Mouse (Mus musculus): ENCODE measurements around the gene Kif3a. TPM values are rescaled to one million over a fixed set of nuclear protein-coding genes. Genes with fewer than 3 reads are reported as not detected.

The Kif3a gene
- 3.7 and 10.5 TPM in 2 replicates for polyA plus RNA-seq (2012; rRNA removed; ENCODE audit: low replicate concordance)

GRCm38 (mm10) chr11:53567224-53568014, at the start of gene Kif3a:
Gene Kif3a (plus strand): TSS chr11:53567379.

GRCm38 (mm10) chr11:53519207-53520121, 47.7 kb upstream of the Kif3a start, which contains the start of gene Sept8:
Gene Sept8 (plus strand): TSS chr11:53519257.

GRCm38 (mm10) chr11:53618619-53619198, 51.5 kb downstream of the Kif3a start, which contains the start of gene Il4:
Gene Il4 (minus strand): TSS chr11:53618669.

GRCm38 (mm10) chr11:53634556-53634955, 67.4 kb downstream of the Kif3a start, which contains the start of gene Il13:
Gene Il13 (minus strand): TSS chr11:53634702.

Other genes with a start within 250 kb of the Kif3a start
- 5.2 and 9.7 TPM in 2 replicates for gene Zcchc10, start 242.7 kb upstream of the Kif3a start, polyA plus RNA-seq (2012; rRNA removed; ENCODE audit: low replicate concordance)
- gene Aff4, start 216.5 kb upstream of the Kif3a start, polyA plus RNA-seq (2012; rRNA removed; ENCODE audit: low replicate concordance), result 12.0 and 34.4 TPM in 2 replicates
- 0.44 TPM in 1 of 2 replicates, not detected in the other for gene Leap2, start 144.2 kb upstream of the Kif3a start, polyA plus RNA-seq (2012; rRNA removed; ENCODE audit: low replicate concordance)
- gene Uqcrq, start 136.5 kb upstream of the Kif3a start, polyA plus RNA-seq (2012; rRNA removed; ENCODE audit: low replicate concordance), result 812 and 888 TPM in 2 replicates
- gene Gdf9, start 136.4 kb upstream of the Kif3a start, polyA plus RNA-seq (2012; rRNA removed; ENCODE audit: low replicate concordance), result 1.2 and 1.8 TPM in 2 replicates
- 0.56 and 0.69 TPM in 2 replicates for gene Gm10447, start 110.3 kb upstream of the Kif3a start, polyA plus RNA-seq (2012; rRNA removed; ENCODE audit: low replicate concordance)
- 5.9 and 8.6 TPM in 2 replicates for gene Shroom1, start 110.2 kb upstream of the Kif3a start, polyA plus RNA-seq (2012; rRNA removed; ENCODE audit: low replicate concordance)
- gene Gm9837, start 96.9 kb upstream of the Kif3a start, polyA plus RNA-seq (2012; rRNA removed; ENCODE audit: low replicate concordance), result not detected in 2 replicates
- gene Gm9945, start 87.2 kb upstream of the Kif3a start, polyA plus RNA-seq (2012; rRNA removed; ENCODE audit: low replicate concordance), result not detected in 2 replicates
- 0.06 and 0.10 TPM in 2 replicates for gene Sowaha, start 87.1 kb upstream of the Kif3a start, polyA plus RNA-seq (2012; rRNA removed; ENCODE audit: low replicate concordance)
- 31.3 and 35.0 TPM in 2 replicates for gene Sept8, start 48.1 kb upstream of the Kif3a start, polyA plus RNA-seq (2012; rRNA removed; ENCODE audit: low replicate concordance)
- gene Il4, start 51.3 kb downstream of the Kif3a start, polyA plus RNA-seq (2012; rRNA removed; ENCODE audit: low replicate concordance), result 0.63 TPM in 1 of 2 replicates, not detected in the other
- gene Il13, start 67.3 kb downstream of the Kif3a start, polyA plus RNA-seq (2012; rRNA removed; ENCODE audit: low replicate concordance), result 0.16 and 0.18 TPM in 2 replicates
- 4.5 and 5.6 TPM in 2 replicates for gene Rad50, start 139.9 kb downstream of the Kif3a start, polyA plus RNA-seq (2012; rRNA removed; ENCODE audit: low replicate concordance)
- gene Il5, start 153.4 kb downstream of the Kif3a start, polyA plus RNA-seq (2012; rRNA removed; ENCODE audit: low replicate concordance), result not detected in 2 replicates
- gene Irf1, start 202.6 kb downstream of the Kif3a start, polyA plus RNA-seq (2012; rRNA removed; ENCODE audit: low replicate concordance), result 89.0 and 192 TPM in 2 replicates
- 1.2 and 1.9 TPM in 2 replicates for gene Gm17334, start 205.8 kb downstream of the Kif3a start, polyA plus RNA-seq (2012; rRNA removed; ENCODE audit: low replicate concordance)